Mouse (Mus musculus): ENCODE results near the gene Tnfrsf1a.

DNA sequence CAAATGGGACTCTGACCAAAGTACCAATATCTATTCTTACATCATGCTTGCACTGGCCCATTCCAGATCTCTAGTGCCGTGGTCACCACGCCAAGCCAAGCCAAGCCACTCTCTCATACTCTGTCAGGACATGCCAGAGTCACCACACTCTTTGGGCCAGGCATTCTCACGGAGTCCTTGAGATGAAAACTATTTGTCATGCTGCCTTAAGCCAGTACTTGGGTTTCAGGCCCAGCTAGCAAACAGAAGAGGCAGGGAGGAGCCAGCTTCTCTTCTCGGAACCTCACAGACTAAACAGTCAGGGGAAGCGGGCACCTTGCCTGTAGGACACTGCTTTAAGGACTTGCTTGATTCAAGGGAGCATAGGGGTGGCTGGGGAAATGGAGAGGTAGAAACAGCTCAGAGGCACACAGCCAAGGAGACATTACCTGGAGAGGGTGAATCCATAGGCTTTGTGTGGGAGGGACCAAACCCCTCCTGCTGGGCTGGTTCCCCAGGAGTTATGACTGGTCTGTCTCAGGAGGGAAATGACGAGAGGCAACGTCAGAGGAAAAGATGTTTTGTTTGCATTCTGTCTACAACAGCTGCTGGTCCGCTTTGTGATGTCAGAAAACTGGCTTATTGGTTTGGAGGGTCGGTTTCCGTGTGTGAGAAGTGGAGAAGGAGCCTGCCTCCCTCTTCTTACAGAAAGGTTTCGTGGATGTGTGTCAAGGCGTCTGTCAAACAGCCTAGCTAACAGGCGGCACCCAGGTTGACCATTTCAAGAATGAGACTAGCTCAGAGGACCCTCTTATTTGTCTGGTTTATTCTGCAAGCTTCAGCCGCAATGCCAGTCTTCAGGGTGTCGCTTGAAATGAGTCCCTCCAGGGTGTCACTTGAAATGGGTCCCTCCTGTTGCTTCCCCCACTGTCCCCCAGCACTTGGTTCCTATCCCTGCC lies 29.9 kb upstream of the Tnfrsf1a start:
- TF ChIP-seq CTCF (IDR thresholded peaks at IDR 0.05; ENCODE audit: low read depth, low read length) (no peak), GATA1 (IDR thresholded peaks at IDR 0.05; ENCODE audit: borderline replicate concordance, low read length) (no peak)
